Mouse (Mus musculus): Measurements from ENCODE around the gene Nlgn2. TPM values are rescaled to one million over a fixed set of nuclear protein-coding genes. Genes with fewer than 3 reads are reported as not detected.
A peak's percentile ranks its signal among the peaks of the same experiment; 100 is the strongest.
"Not testable (repeated sequence)": the region's sequence is repeated elsewhere in the genome, so short reads cannot be mapped to it uniquely, and the experiment has no call there.

Gene Nlgn2
- polyA plus RNA-seq, 1 experiment from 2014 or later: 5.2 TPM

GRCm38 (mm10) chr11:69878399-69878798, 40.8 kb upstream of the Nlgn2 start:
- Histone ChIP-seq H3K4me3 (replicated peaks) (no peak overlapping the region), H3K36me3 (no peaks in the 10 kb centered on the region), H3K27me3 (replicated peaks) (no peaks in the 10 kb centered on the region), H3K27ac (no peak overlapping the region), H3K9me3 (no peaks in the 10 kb centered on the region), H3K9ac (0 out of 2 replicates have a peak overlapping the region, but pooled peaks have one; percentile 1), H3K4me1 (replicated peaks) (peaks cover 27% of the 10 kb centered on the region), H3K4me2 (replicated peaks) (peak overlapping the region; percentile 88; the same call in 1 of the 2 replicates)
- 75% methylated on average over 3 of the region's 3 CpGs for WGBS
- no peak for ATAC-seq

GRCm38 (mm10) chr11:69877878-69878277, 40.3 kb upstream of the Nlgn2 start, which contains the start of gene Tmem95:
Gene Tmem95, minus strand, starts transcription at chr11:69878018.
- Histone ChIP-seq H3K4me3 (replicated peaks) (no peak within 1 kb of the TSS; the same call in 1 of the 2 replicates), H3K27ac (0 out of 2 replicates have a peak within 1 kb of the TSS, but pooled peaks have one; percentile 32)

GRCm38 (mm10) chr11:69876867-69877266, 39.3 kb upstream of the Nlgn2 start:
- Histone ChIP-seq H3K9me3 (no peaks in the 10 kb centered on the region), H3K27me3 (replicated peaks) (no peaks in the 10 kb centered on the region), H3K9ac (no peak overlapping the region), H3K4me3 (replicated peaks) (no peak overlapping the region; the same call in 1 of the 2 replicates), H3K36me3 (no peaks in the 10 kb centered on the region), H3K4me2 (replicated peaks) (peak overlapping the region; percentile 34), H3K27ac (peak overlapping the region; percentile 32; the same call in 1 of the 2 replicates), H3K4me1 (replicated peaks) (peaks cover 27% of the 10 kb centered on the region)
- 8% methylated on average over 12 of the region's 12 CpGs for WGBS
- peak; percentile 24 for ATAC-seq

More at GRCm38 (mm10) chr11:69877878-69878277, 40.3 kb upstream of the Nlgn2 start, which contains the start of gene Tmem95:
- H3K27me3 ChIP-seq (replicated peaks): no peaks in the 10 kb centered on the region
- WGBS: 86% methylated on average over 11 of the region's 11 CpGs
- peaks cover 27% of the 10 kb centered on the region for H3K4me1 ChIP-seq (replicated peaks)
- H3K9me3 ChIP-seq: no peaks in the 10 kb centered on the region
- no peak for ATAC-seq
- 0 out of 2 replicates have a peak within 1 kb of the TSS, but pooled peaks have one; percentile 1 for H3K9ac ChIP-seq
- H3K4me2 ChIP-seq (replicated peaks): peak within 1 kb of the TSS; percentile 88
- H3K36me3 ChIP-seq: no peaks in the 10 kb centered on the region

DNA sequence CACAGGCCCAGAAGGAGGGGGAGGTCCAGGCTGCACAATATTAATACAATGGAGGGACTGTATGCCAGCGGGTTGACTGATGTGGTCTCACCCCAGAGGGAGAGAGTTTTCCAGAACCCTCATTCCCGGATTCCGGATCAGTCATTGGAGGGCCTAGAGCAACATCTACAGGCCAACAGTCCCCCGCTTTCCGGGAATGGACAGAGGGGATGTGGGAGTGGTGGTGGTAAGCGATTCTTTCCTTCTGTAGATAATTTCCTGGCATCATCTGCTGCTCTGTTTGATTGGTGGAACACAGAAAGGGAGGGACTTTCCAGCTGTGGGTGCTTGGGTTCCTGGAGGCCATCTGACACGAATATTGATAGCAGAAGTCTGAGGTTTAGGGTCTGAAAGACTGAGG, 38.6 kb upstream of the Nlgn2 start:
- Histone ChIP-seq H3K36me3 (no peaks in the 10 kb centered on the region), H3K9me3 (no peaks in the 10 kb centered on the region), H3K4me3 (replicated peaks) (no peak overlapping the region), H3K27ac (0 out of 2 replicates have a peak overlapping the region, but pooled peaks have one; percentile 32), H3K27me3 (replicated peaks) (no peaks in the 10 kb centered on the region), H3K4me1 (replicated peaks) (peaks cover 22% of the 10 kb centered on the region), H3K9ac (no peak overlapping the region), H3K4me2 (replicated peaks) (no peak overlapping the region; the same call in 1 of the 2 replicates)
- 43% methylated on average over 7 of the region's 7 CpGs for WGBS
- no peak for ATAC-seq

DNA sequence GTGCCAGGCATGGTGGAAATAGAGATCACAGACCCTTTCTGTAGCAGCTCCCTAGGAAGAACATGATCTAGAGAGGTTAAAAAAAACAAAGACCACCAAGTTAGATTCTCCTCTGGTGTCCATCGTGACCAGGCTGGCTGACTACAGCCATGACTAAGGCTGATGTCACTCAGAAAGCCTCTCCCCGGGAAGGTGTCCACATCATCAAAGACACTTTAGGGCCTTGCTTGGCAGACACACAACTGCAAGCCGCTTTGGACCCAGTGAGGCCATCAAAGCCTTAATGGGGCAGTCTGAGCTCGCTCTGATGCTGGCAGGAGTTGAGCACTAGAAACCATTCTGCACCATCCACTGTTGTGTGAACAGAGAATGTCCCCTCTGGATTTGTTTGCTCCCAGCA, 34.9 kb upstream of the Nlgn2 start:
- H3K36me3 ChIP-seq: no peaks in the 10 kb centered on the region
- no peak for ATAC-seq
- H3K27me3 ChIP-seq (replicated peaks): no peaks in the 10 kb centered on the region
- no peak overlapping the region for H3K27ac ChIP-seq
- no peaks in the 10 kb centered on the region for H3K9me3 ChIP-seq
- H3K4me2 ChIP-seq (replicated peaks): no peak overlapping the region
- no peak overlapping the region for H3K9ac ChIP-seq
- no peak overlapping the region for H3K4me3 ChIP-seq (replicated peaks)
- 80% methylated on average over 4 of the region's 4 CpGs for WGBS
- H3K4me1 ChIP-seq (replicated peaks): 0 out of 2 replicates have a peak, but pooled peaks cover 4% of the 10 kb centered on the region

DNA sequence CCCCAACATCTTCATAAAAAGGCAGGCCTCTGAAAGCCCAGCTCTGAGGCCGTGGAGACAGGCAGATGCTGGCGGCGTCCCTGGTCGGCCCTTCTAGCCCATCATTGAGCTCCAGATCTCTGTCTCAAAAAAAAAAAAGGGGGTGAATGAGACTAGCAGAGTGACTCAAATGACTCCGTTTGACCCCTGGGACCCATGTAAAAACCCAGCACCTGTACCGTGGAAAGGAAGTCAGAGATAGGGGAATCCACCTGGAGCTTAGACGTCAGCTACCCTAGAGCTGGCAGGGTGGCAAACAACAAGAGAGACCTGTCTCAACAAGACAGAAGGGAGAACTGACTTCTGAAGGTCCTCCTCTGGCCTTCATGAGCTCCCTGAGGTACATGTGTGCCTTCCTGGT, 34.2 kb upstream of the Nlgn2 start:
- H3K9me3 ChIP-seq: no peaks in the 10 kb centered on the region
- H3K4me2 ChIP-seq (replicated peaks): no peak overlapping the region
- no peak for ATAC-seq
- 84% methylated on average over 7 of the region's 7 CpGs for WGBS
- H3K36me3 ChIP-seq: no peaks in the 10 kb centered on the region
- H3K4me1 ChIP-seq (replicated peaks): no peaks in the 10 kb centered on the region
- H3K27ac ChIP-seq: no peak overlapping the region
- H3K9ac ChIP-seq: no peak overlapping the region
- no peak overlapping the region for H3K4me3 ChIP-seq (replicated peaks)
- no peaks in the 10 kb centered on the region for H3K27me3 ChIP-seq (replicated peaks)

DNA sequence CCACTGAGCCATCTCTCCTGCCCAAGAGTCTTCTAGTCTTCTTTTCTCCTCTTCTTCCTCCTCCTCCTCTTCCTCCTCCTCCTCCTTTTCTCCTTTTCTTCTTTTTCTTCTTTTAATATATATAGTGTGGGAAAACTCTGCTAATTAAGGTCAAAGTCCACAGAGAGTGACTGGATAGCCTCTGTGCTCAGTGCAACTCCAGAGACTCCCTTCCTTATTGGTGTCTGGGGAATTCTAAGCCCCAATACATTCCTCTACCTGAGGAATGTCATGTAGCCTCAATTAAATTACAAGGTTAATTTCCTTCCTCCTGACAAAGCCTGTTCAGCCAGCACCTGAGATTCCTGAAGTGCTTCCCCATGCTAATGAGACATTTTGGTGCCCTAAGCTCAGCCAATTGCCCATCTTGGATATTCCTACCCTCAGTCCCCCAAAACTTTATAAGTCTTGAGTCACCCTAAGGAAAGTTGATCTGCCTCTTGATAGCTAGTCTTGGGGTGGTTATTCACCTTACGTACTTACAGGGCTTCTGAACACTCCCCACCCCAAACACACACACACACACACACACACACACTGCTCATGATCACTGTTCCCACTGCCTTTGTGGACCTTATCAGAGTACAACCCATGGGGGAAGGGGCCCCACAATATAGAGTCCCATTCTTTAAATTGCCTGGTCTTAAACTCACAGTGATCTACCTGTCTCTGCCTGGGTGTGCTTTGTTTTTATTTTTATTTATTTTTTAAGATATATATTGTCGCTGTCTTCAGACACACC, 32.9 kb upstream of the Nlgn2 start:
- peak; percentile 85 for ATAC-seq
- no peak overlapping the region for H3K4me3 ChIP-seq (replicated peaks)
- no peaks in the 10 kb centered on the region for H3K36me3 ChIP-seq
- H3K9ac ChIP-seq: no peak overlapping the region
- no peak overlapping the region for H3K27ac ChIP-seq
- WGBS: 82% methylated on average over 2 of the region's 2 CpGs
- H3K9me3 ChIP-seq: no peaks in the 10 kb centered on the region
- no peaks in the 10 kb centered on the region for H3K4me1 ChIP-seq (replicated peaks)
- no peaks in the 10 kb centered on the region for H3K27me3 ChIP-seq (replicated peaks)
- no peak overlapping the region for H3K4me2 ChIP-seq (replicated peaks)

DNA sequence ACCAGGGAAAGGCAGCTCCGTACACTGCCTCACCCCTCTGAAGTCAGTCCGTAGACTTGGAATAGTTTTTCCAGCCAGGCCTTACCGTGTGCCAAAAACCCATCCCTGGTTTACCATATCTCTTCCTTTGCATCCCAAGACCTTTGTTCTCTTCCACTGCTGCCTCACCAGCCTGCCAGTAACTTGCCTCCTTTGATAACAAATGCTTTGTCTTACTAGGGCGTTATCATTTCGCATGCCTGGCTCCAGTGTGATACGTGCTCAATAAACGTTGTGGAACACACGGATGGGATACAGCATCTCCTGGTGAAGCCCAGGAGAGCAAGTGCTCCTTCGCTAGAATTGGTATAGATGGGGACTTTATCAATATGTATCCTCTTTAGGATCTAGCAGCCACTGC, 29.8 kb upstream of the Nlgn2 start:
- Histone ChIP-seq H3K27me3 (replicated peaks) (no peaks in the 10 kb centered on the region), H3K27ac (no peak overlapping the region), H3K4me2 (replicated peaks) (no peak overlapping the region), H3K9me3 (no peaks in the 10 kb centered on the region), H3K4me3 (replicated peaks) (no peak overlapping the region), H3K9ac (0 out of 2 replicates have a peak overlapping the region, but pooled peaks have one; percentile 17), H3K36me3 (no peaks in the 10 kb centered on the region), H3K4me1 (replicated peaks) (no peaks in the 10 kb centered on the region)
- ATAC-seq: no peak
- WGBS: 57% methylated on average over 9 of the region's 9 CpGs

GRCm38 (mm10) chr11:69865561-69865960, 28.0 kb upstream of the Nlgn2 start:
- Histone ChIP-seq H3K9ac (no peak overlapping the region), H3K4me1 (replicated peaks) (no peaks in the 10 kb centered on the region), H3K4me2 (replicated peaks) (no peak overlapping the region), H3K27me3 (replicated peaks) (no peaks in the 10 kb centered on the region), H3K27ac (no peak overlapping the region), H3K36me3 (no peaks in the 10 kb centered on the region), H3K4me3 (replicated peaks) (no peak overlapping the region), H3K9me3 (no peaks in the 10 kb centered on the region)
- WGBS: 82% methylated on average over 9 of the region's 9 CpGs
- no peak for ATAC-seq

- ATAC-seq: no peak
- no peaks in the 10 kb centered on the region for H3K27me3 ChIP-seq (replicated peaks)
- H3K4me3 ChIP-seq (replicated peaks): no peak overlapping the region
- no peak overlapping the region for H3K9ac ChIP-seq
- H3K4me2 ChIP-seq (replicated peaks): no peak overlapping the region
- WGBS: 47% methylated on average over 8 of the region's 8 CpGs
- H3K27ac ChIP-seq: no peak overlapping the region
- H3K4me1 ChIP-seq (replicated peaks): no peaks in the 10 kb centered on the region
- no peaks in the 10 kb centered on the region for H3K36me3 ChIP-seq
- H3K9me3 ChIP-seq: no peaks in the 10 kb centered on the region
These were observed 26.7 kb upstream of the Nlgn2 start for GRCm38 (mm10) chr11:69864138-69864860.

DNA sequence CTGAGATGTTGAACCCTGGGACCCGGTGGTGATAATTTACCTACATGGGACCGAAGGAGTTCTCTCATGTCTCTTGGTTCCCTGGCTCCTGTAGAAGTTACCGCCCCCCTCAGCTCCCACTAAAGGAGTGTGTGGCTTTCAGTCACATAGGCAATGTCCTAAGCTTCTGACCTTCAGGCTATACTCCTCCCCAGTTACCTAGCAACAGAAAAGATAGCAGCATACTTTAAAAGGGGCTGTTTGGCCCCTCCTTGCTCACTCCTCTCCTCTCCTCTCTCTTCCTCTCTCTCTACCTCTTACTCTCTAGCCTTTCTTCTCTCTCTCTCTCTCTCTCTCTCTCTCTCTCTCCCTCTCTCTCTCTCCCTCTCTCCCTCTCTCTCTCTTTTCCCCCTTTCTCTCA, 26.1 kb upstream of the Nlgn2 start:
- not testable (repeated sequence) for H3K36me3 ChIP-seq; H3K27me3 ChIP-seq (replicated peaks); H3K9ac ChIP-seq; ATAC-seq; H3K4me1 ChIP-seq (replicated peaks); H3K27ac ChIP-seq; H3K4me2 ChIP-seq (replicated peaks); H3K9me3 ChIP-seq; H3K4me3 ChIP-seq (replicated peaks)
- WGBS: 66% methylated on average over 3 of the region's 3 CpGs

Data from intestine, embryonic 15.5 days (tissue).